Mouse (Mus musculus): ENCODE data around the gene Tor1aip2. TPM values are rescaled to one million over a fixed set of nuclear protein-coding genes. Genes with fewer than 3 reads are reported as not detected.
A peak's percentile ranks its signal among the peaks of the same experiment; 100 is the strongest.

Tor1aip2 gene
- polyA plus RNA-seq, 1 experiment from 2014 or later = 118 TPM

DNA sequence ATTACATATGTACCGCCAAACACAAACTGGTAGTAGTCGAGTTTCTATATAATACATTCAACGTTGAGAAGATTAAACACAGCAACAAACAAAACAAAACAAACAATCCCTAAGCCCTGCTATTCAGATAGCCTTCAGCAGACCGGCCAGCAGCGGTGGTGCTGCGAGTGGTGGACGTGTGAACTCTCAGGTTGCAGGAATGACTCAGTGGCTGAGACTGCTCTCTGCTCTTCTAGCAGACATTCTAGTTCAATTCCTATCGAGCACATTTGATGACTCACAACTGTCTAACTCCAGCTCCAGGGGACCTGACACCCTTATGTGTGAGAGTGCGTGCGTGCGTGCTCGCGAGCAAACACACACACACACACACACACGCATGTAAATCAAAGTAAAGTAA lies 34.9 kb downstream of the Tor1aip2 start:
- peaks cover 9% of the 10 kb centered on the region for H3K36me3 ChIP-seq (ENCODE audit: insufficient read depth, low read length)
- H3K4me3 ChIP-seq (ENCODE audit: low read length) = no peak overlapping the region
- peaks cover 6% of the 10 kb centered on the region; the same call in 1 of the 2 replicates for H3K4me1 ChIP-seq (ENCODE audit: insufficient read depth, low read length)
- no peak overlapping the region for H3K9ac ChIP-seq (replicated peaks; ENCODE audit: low read length)
- H3K9me3 ChIP-seq (ENCODE audit: low read length) = no peaks in the 10 kb centered on the region
- no peak overlapping the region for H3K4me2 ChIP-seq (replicated peaks; ENCODE audit: low read depth, low read length)
- H3K27me3 ChIP-seq (ENCODE audit: insufficient read depth, low read length) = no peaks in the 10 kb centered on the region
- ATAC-seq (ENCODE audit: low FRiP score, low TSS enrichment) = no peak
- no peak overlapping the region for H3K27ac ChIP-seq (ENCODE audit: low read length)
- 73% methylated on average over 14 of the region's 14 CpGs for WGBS

DNA sequence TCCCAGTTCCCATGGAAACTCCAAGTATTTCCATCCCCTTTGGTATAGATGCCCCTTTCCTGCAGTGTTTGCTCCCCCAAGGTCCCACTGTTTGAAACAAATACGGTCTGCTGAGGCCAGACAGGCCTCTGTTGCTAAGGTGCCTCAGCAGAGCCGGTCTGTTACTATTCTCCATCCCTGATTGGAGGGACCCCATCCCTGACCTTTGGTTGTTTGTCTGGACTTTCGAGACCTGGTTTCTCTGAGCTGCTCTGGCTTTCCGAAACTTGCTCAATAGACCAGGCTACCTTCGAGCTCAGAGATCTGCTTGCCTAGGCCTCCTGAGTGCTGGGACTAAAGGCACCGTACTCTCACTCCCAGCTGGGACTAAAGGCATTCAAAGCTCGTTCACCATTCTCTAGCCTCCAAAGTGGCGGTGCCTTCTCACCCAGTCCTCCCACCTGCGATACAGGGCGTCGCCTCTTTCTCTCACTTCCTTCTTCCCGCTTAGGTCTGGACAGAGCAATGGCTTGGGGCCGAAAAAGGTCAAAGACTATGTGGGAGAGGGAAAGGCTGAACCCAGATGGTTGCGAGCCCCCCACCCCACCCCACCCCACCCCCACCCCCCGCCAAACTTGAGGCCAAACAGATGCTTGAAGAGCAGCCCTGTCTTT lies 38.1 kb downstream of the Tor1aip2 start:
- H3K4me1 ChIP-seq (ENCODE audit: insufficient read depth, low read length) = peaks cover 6% of the 10 kb centered on the region; the same call in 1 of the 2 replicates
- no peak for ATAC-seq (ENCODE audit: low FRiP score, low TSS enrichment)
- H3K36me3 ChIP-seq (ENCODE audit: insufficient read depth, low read length) = no peaks in the 10 kb centered on the region
- H3K4me2 ChIP-seq (replicated peaks; ENCODE audit: low read depth, low read length) = no peak overlapping the region
- no peak overlapping the region for H3K9ac ChIP-seq (replicated peaks; ENCODE audit: low read length)
- H3K27ac ChIP-seq (ENCODE audit: low read length) = no peak overlapping the region
- 68% methylated on average over 15 of the region's 15 CpGs for WGBS
- H3K9me3 ChIP-seq (ENCODE audit: low read length) = no peaks in the 10 kb centered on the region
- H3K27me3 ChIP-seq (ENCODE audit: insufficient read depth, low read length) = no peaks in the 10 kb centered on the region
- no peak overlapping the region for H3K4me3 ChIP-seq (ENCODE audit: low read length)

DNA sequence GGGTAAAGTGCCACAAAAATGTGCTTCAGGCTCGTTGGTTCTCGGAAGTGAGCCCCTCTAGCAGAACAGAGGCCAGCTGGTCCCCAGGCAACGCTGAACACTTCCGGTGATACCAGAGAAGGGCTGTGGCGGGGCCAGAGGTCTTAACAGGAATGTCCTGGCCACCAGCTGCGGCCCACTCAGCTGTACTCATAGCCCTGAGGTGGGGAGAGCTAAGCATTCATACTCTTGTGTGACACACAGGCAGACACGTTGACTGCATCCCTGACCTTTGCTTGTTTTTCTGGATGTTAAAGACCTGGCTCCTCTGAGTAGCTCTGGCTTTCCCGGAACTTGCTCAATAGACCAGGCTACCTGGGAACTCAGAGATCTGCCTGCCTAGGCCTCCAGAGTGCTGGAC lies 39.4 kb downstream of the Tor1aip2 start:
- no peaks in the 10 kb centered on the region for H3K9me3 ChIP-seq (ENCODE audit: low read length)
- H3K4me3 ChIP-seq (ENCODE audit: low read length) = no peak overlapping the region
- H3K4me2 ChIP-seq (replicated peaks; ENCODE audit: low read depth, low read length) = no peak overlapping the region
- H3K9ac ChIP-seq (replicated peaks; ENCODE audit: low read length) = no peak overlapping the region
- peak; percentile 65 for ATAC-seq (ENCODE audit: low FRiP score, low TSS enrichment)
- peaks cover 6% of the 10 kb centered on the region; the same call in 1 of the 2 replicates for H3K4me1 ChIP-seq (ENCODE audit: insufficient read depth, low read length)
- no peak overlapping the region for H3K27ac ChIP-seq (ENCODE audit: low read length)
- H3K36me3 ChIP-seq (ENCODE audit: insufficient read depth, low read length) = no peaks in the 10 kb centered on the region
- H3K27me3 ChIP-seq (ENCODE audit: insufficient read depth, low read length) = no peaks in the 10 kb centered on the region
- 23% methylated on average over 8 of the region's 8 CpGs for WGBS

DNA sequence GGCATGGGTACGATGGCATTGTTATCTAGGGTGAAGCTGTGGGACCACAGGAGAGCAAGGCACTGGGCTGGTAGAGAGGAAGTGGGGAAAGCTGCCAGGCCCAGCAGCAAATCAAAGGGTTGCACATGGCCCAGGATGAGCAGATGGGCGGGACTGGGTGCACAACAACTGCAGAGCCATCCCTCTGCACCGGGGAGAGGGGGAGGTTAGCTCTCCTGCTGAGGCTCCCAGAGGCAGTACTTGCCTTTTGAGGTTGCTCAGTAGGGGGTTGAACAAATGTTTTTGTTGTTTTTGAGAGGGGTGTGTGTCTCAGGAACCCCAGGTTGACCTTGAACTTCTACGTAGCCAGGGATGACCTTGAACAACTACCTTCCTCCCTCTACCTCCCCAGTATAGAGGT lies 41.3 kb downstream of the Tor1aip2 start:
- H3K4me1 ChIP-seq (ENCODE audit: insufficient read depth, low read length) = peaks cover 6% of the 10 kb centered on the region; the same call in 1 of the 2 replicates
- no peak overlapping the region for H3K27ac ChIP-seq (ENCODE audit: low read length)
- 51% methylated on average over 4 of the region's 4 CpGs for WGBS
- H3K36me3 ChIP-seq (ENCODE audit: insufficient read depth, low read length) = no peaks in the 10 kb centered on the region
- H3K9ac ChIP-seq (replicated peaks; ENCODE audit: low read length) = no peak overlapping the region
- no peaks in the 10 kb centered on the region for H3K9me3 ChIP-seq (ENCODE audit: low read length)
- H3K4me2 ChIP-seq (replicated peaks; ENCODE audit: low read depth, low read length) = no peak overlapping the region
- no peak for ATAC-seq (ENCODE audit: low FRiP score, low TSS enrichment)
- no peaks in the 10 kb centered on the region for H3K27me3 ChIP-seq (ENCODE audit: insufficient read depth, low read length)
- H3K4me3 ChIP-seq (ENCODE audit: low read length) = no peak overlapping the region

DNA sequence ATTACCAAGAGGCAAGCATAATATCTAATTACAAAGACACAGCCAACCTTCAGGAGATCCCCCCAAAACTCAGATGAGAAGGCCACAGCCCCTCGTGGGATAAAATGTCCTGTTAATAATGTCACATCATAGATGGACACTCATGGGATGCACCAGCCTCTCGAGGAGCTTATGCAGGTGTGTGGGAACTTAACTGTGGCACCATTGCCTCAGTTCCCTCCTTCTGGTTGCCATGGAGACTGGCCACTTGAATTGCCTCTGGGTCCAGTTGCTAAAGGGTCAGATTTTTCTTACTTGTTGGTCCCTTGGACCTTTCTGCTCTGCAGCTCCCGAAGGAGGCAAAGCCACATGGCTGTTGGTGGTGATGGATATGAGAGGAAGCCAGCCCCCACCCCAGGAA lies 42.5 kb downstream of the Tor1aip2 start:
- WGBS = 52% methylated on average over 3 of the region's 3 CpGs
- Histone ChIP-seq H3K9ac (replicated peaks; ENCODE audit: low read length) (no peak overlapping the region), H3K27me3 (ENCODE audit: insufficient read depth, low read length) (no peaks in the 10 kb centered on the region), H3K4me2 (replicated peaks; ENCODE audit: low read depth, low read length) (no peak overlapping the region), H3K36me3 (ENCODE audit: insufficient read depth, low read length) (no peaks in the 10 kb centered on the region), H3K27ac (ENCODE audit: low read length) (no peak overlapping the region), H3K9me3 (ENCODE audit: low read length) (no peaks in the 10 kb centered on the region), H3K4me1 (ENCODE audit: insufficient read depth, low read length) (peaks cover 6% of the 10 kb centered on the region; the same call in 1 of the 2 replicates), H3K4me3 (ENCODE audit: low read length) (no peak overlapping the region)
- ATAC-seq (ENCODE audit: low FRiP score, low TSS enrichment) = no peak

DNA sequence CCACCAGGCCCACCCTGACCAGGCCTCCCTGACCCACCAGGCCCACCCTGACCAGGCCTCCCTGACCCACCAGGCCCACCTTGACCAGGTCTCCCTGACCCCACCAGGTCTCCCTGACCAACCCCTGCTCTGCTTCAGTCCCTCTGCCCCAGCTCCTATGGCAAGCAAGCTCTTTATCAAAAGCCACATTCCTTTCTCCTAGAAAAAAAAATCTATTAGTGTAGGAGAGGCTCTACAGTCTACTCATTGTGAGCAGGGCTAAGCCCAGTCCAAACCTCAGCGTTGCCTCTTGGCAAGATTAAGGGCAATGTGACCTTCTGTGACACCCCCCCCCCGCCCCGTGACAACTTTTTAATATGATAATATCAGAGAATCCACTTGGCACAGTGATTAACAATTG lies 49.4 kb downstream of the Tor1aip2 start:
- no peak overlapping the region for H3K4me2 ChIP-seq (replicated peaks; ENCODE audit: low read depth, low read length)
- no peaks in the 10 kb centered on the region; the same call in 1 of the 2 replicates for H3K27me3 ChIP-seq (ENCODE audit: insufficient read depth, low read length)
- H3K9me3 ChIP-seq (ENCODE audit: low read length) = no peaks in the 10 kb centered on the region
- no peaks in the 10 kb centered on the region for H3K36me3 ChIP-seq (ENCODE audit: insufficient read depth, low read length)
- H3K4me1 ChIP-seq (ENCODE audit: insufficient read depth, low read length) = no peaks in the 10 kb centered on the region
- 71% methylated on average over 3 of the region's 3 CpGs for WGBS
- H3K27ac ChIP-seq (ENCODE audit: low read length) = no peak overlapping the region
- no peak overlapping the region for H3K4me3 ChIP-seq (ENCODE audit: low read length)
- no peak overlapping the region for H3K9ac ChIP-seq (replicated peaks; ENCODE audit: low read length)
- no peak for ATAC-seq (ENCODE audit: low FRiP score, low TSS enrichment)

DNA sequence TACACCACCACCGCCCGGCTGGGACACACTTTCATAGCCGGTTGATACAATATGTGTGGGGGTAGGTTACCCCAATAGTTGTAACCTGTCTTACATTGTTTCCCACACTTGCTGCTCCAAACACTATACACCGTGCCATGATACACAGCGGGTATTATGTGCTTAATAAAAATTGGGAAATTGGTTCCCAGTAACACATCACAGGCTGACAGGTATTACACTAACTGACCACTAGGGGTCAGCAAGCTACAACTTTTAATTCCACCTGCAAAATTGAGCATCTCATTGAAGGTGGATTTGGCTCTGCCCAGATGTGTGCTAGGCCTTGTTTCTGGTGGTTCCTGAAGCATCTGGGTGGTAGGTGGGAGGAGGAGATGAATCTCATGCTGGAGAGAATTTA lies 50.6 kb downstream of the Tor1aip2 start:
- WGBS = 56% methylated on average over 5 of the region's 5 CpGs

DNA sequence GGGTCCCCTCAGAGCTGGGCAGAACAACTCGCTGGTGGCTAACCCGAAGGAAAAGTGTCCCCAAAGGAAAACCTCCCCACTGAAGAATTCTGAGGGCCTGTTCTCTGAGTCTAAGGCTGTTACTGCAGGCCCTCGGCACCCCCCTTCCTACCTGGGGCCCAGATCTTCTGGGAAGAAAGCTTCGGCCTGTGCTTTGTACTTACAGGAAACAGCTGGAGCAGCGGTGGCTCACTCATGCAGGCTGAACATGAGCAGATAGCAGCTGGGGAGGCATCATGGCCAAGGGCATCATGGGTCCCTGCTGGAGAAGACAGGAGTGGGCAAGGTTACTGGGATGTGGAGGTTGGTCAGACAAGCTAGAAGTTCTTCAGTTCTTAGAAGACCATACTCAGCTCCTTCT lies 52.4 kb downstream of the Tor1aip2 start:
- no peak for ATAC-seq (ENCODE audit: low FRiP score, low TSS enrichment)
- Histone ChIP-seq H3K9ac (replicated peaks; ENCODE audit: low read length) (no peak overlapping the region), H3K4me2 (replicated peaks; ENCODE audit: low read depth, low read length) (no peak overlapping the region), H3K36me3 (ENCODE audit: insufficient read depth, low read length) (no peaks in the 10 kb centered on the region), H3K9me3 (ENCODE audit: low read length) (no peaks in the 10 kb centered on the region), H3K27me3 (ENCODE audit: insufficient read depth, low read length) (peaks cover 2% of the 10 kb centered on the region), H3K27ac (ENCODE audit: low read length) (no peak overlapping the region), H3K4me1 (ENCODE audit: insufficient read depth, low read length) (peaks cover 5% of the 10 kb centered on the region; the same call in 1 of the 2 replicates), H3K4me3 (ENCODE audit: low read length) (no peak overlapping the region)
- WGBS = 71% methylated on average over 5 of the region's 5 CpGs

More for the DNA sequence above, 50.6 kb downstream of the Tor1aip2 start:
- no peak overlapping the region for H3K4me2 ChIP-seq (replicated peaks; ENCODE audit: low read depth, low read length)
- H3K9me3 ChIP-seq (ENCODE audit: low read length) = no peaks in the 10 kb centered on the region
- H3K27ac ChIP-seq (ENCODE audit: low read length) = no peak overlapping the region
- no peaks in the 10 kb centered on the region for H3K36me3 ChIP-seq (ENCODE audit: insufficient read depth, low read length)
- H3K4me3 ChIP-seq (ENCODE audit: low read length) = no peak overlapping the region
- no peaks in the 10 kb centered on the region; the same call in 1 of the 2 replicates for H3K27me3 ChIP-seq (ENCODE audit: insufficient read depth, low read length)
- no peak for ATAC-seq (ENCODE audit: low FRiP score, low TSS enrichment)
- peaks cover 5% of the 10 kb centered on the region; the same call in 1 of the 2 replicates for H3K4me1 ChIP-seq (ENCODE audit: insufficient read depth, low read length)
- H3K9ac ChIP-seq (replicated peaks; ENCODE audit: low read length) = no peak overlapping the region

DNA sequence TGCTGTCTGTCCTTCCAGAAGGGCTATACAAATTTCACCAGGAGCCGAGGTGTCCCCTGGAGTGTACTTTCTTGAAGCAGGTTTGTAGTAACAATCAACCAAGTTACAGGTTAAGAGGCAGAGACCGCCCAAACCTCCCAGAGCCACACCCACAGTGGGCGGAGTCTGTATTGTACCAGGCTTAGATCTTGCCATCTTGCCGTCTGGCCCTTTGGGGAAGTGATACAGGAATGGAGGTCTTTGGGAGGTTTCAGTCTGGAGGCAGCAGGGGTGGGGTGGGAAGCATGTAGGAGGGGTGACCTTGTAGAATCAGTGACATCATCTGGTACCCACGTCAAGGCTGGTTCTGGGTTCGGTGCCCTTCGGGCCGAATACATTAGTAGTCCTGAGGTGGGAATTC lies 54.4 kb downstream of the Tor1aip2 start:
- H3K27me3 ChIP-seq (ENCODE audit: insufficient read depth, low read length) = peaks cover 2% of the 10 kb centered on the region
- H3K4me3 ChIP-seq (ENCODE audit: low read length) = no peak overlapping the region
- H3K27ac ChIP-seq (ENCODE audit: low read length) = no peak overlapping the region
- no peaks in the 10 kb centered on the region for H3K36me3 ChIP-seq (ENCODE audit: insufficient read depth, low read length)
- peaks cover 5% of the 10 kb centered on the region; the same call in 1 of the 2 replicates for H3K4me1 ChIP-seq (ENCODE audit: insufficient read depth, low read length)
- 0 out of 2 replicates have a peak, but pooled peaks have one; percentile 18 for ATAC-seq (ENCODE audit: low FRiP score, low TSS enrichment)
- no peak overlapping the region for H3K4me2 ChIP-seq (replicated peaks; ENCODE audit: low read depth, low read length)
- no peak overlapping the region for H3K9ac ChIP-seq (replicated peaks; ENCODE audit: low read length)
- no peaks in the 10 kb centered on the region for H3K9me3 ChIP-seq (ENCODE audit: low read length)
- WGBS = 77% methylated on average over 8 of the region's 8 CpGs

DNA sequence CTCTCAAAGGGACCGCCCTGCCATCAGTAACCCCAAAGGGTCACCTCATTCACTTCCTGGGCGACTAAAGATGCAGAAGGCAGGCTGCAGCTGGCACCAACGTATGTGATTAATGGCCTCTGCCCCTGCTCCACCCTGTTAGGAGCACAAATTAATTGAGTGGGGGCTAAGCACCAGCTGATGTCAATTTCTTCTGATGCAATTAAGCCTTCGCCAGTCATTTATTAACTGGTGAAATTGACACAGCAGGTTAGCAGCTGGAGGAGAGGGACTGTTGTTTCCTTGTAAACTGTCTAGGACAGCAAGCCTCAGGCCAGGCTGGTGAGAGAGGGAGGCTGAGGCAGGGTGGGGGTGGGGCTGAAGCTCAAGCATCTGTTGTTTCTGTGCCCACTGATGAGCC lies 54.8 kb downstream of the Tor1aip2 start:
- no peaks in the 10 kb centered on the region for H3K36me3 ChIP-seq (ENCODE audit: insufficient read depth, low read length)
- peaks cover 2% of the 10 kb centered on the region for H3K27me3 ChIP-seq (ENCODE audit: insufficient read depth, low read length)
- peaks cover 5% of the 10 kb centered on the region; the same call in 1 of the 2 replicates for H3K4me1 ChIP-seq (ENCODE audit: insufficient read depth, low read length)
- no peak overlapping the region for H3K4me2 ChIP-seq (replicated peaks; ENCODE audit: low read depth, low read length)
- H3K9ac ChIP-seq (replicated peaks; ENCODE audit: low read length) = no peak overlapping the region
- 45% methylated on average over 4 of the region's 4 CpGs for WGBS
- no peak overlapping the region for H3K4me3 ChIP-seq (ENCODE audit: low read length)
- no peak overlapping the region for H3K27ac ChIP-seq (ENCODE audit: low read length)
- H3K9me3 ChIP-seq (ENCODE audit: low read length) = no peaks in the 10 kb centered on the region
- peak; percentile 66 for ATAC-seq (ENCODE audit: low FRiP score, low TSS enrichment)

Measured in kidney, embryonic 16.5 days (tissue).